Mouse (Mus musculus) spleen, embryonic (tissue): ENCODE measurements around the gene Ncbp1.

Experiments
- CTCF ChIA-PET: fragments of 350-600 bp; sonication (Branson Sonifier 250); formaldehyde crosslinking; loops from one replicate; lab custom pipeline; 2022; lab: Charles Lee

The Ncbp1 gene

GRCm38 (mm10) chr4:46126541-46126940 is 11.9 kb upstream of the Ncbp1 start:
- CTCF ChIA-PET: no interaction called here

GRCm38 (mm10) chr4:46129311-46130004 is 9.0 kb upstream of the Ncbp1 start:
- CTCF ChIA-PET: no interaction called here

DNA sequence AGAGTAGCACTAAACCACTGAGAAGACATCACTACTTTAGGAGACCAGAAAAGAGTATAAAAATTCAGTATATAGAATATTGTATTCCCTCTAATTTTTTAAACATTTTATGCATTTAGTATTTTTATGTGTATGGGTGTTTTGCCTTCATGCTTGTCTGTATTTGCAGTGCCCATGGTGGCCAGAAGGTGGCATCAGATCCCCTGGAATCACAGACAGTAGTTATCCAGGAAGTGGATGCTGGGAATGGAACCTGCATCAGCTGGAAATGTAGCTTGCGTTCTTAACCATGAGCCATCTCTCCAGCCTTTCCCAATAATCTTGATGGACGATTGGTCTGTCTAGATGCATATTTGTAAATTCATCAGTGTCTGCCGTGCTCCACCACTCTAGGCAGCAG is 8.2 kb upstream of the Ncbp1 start:
- CTCF ChIA-PET: no interaction called here

GRCm38 (mm10) chr4:46131791-46132190 is 6.6 kb upstream of the Ncbp1 start:
- CTCF ChIA-PET: no interaction called here

- CTCF ChIA-PET: no interaction called here
Measured at GRCm38 (mm10) chr4:46137629-46138286, 655 bp upstream of the Ncbp1 start.

- CTCF ChIA-PET: interaction anchor here (0.7 kb wide), 1 partner anchor 58 kb away, joined by 4 read pairs; no protein-coding TSS in a partner anchor
Measured at GRCm38 (mm10) chr4:46144323-46144722, 5.9 kb downstream of the Ncbp1 start.

GRCm38 (mm10) chr4:46146881-46147280 is 8.5 kb downstream of the Ncbp1 start:
- CTCF ChIA-PET: interaction anchor here (0.7 kb wide), 1 partner anchor 23 kb away, joined by 3 read pairs; no protein-coding TSS in a partner anchor

DNA sequence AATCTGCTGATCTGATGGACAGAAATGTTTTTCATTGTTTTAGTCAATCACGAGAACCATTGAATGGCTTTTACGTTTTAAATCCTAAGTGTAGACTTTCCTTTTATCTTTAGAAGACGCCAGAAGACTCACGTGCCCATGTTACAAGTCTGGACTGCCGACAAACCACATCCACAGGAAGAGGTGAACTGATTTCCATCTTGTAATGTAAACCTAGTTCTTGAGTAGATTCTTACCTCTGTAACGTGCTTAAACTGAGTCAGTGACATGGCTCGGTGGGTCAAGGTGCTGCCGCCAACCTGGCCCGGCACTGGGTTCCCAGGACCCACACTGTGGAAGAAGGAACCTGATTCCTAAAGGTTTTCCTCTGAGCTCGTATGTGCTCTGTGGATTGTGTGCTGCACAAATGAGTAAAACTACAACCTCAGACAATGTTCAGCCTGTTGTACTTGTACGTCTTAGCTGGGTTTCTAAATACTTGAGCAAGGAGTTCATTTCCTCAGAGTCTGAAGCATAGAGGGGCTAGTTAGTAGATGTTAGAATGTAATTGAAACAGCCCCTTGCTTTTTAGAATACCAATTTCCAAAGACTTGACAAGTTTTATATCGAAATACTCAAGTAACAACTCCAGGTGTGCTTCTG is 13.6 kb downstream of the Ncbp1 start:
- CTCF ChIA-PET: no interaction called here

GRCm38 (mm10) chr4:46164027-46164426 is 25.6 kb downstream of the Ncbp1 start:
- CTCF ChIA-PET: no interaction called here

DNA sequence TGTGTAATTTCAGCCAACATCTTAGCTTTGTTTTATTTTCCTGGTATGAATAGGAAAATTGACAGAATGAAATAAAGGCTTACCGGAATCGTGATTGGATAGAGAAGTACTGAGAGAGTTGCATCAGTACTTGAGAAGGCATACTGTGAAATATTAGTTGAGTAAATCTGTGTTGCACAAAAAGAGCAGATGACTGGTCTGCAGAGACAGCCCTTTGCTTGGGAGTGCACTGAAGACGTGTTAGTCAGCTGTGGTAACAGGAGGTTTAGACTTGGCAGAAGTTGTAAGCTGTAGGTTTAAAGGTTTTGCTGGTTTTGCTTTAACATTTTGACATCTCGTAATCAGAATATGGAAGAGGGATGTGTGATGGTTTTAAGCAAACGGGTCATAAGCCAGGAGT is 27.4 kb downstream of the Ncbp1 start:
- CTCF ChIA-PET: no interaction called here

GRCm38 (mm10) chr4:46171761-46172160 is 33.3 kb downstream of the Ncbp1 start:
- CTCF ChIA-PET: no interaction called here

DNA sequence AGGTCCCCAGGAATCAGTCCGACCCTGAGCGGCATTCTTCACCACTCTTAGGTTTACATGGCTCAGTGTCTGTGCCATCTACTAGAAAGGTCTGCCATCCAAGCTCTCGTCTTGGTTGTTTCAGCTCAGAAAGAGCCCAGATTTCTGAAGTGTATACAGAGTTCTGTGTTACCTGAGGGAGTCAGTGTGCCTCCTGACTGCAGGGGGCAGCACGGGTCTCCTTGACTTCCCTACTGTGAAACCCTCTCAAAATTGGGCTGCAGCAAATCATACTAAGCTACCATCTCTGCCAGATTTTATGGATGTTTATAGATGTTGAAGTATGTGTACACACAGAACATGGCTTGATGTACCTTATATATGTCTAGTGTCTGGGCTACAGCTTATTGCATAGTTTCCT is 37.9 kb downstream of the Ncbp1 start:
- CTCF ChIA-PET: no interaction called here

DNA sequence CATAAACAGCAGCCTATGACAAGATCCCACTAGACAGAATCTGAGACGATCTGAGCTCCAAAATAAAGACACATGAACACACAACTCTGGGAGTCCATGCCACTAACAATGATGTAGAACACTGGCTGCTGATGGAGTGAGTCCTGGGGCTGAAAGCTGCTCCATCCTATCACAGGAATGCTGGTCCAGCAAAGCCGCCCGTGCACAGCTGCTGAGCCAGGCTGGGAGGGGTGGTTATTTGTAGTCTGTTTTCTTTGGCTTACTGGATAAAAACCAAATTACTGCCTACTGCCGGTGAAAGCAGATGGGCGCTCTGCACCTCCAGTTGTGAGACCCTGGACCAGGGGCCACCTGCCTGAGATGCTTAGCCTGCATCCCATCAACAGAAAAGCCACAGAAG is 38.6 kb downstream of the Ncbp1 start:
- CTCF ChIA-PET: no interaction called here

- CTCF ChIA-PET: no interaction called here
Measured at GRCm38 (mm10) chr4:46177496-46177895, 39.1 kb downstream of the Ncbp1 start.

DNA sequence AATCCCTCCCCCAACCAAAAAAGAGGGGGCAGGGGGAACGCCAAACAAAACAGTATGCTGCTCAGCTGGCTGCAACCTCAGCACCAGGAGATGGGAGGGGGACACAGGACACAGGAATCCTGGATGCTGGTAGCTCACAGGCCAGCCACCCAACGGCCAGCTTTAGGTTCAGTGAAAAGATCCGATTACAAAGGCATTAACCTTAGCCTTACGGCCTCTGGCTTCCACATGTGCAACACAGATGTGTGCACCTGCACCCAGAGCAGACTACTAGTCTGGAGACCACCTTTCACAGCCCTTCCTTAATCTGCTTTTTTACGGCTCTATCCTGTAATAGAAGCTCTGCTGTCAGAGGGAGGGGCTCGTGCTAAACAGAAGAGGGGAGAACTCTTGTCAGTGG is 42.8 kb downstream of the Ncbp1 start:
- CTCF ChIA-PET: interaction anchor here (0.6 kb wide), 1 partner anchor 43 kb away, joined by 3 read pairs; the partner anchor contains the start of genes Ncbp1 and Tstd2

DNA sequence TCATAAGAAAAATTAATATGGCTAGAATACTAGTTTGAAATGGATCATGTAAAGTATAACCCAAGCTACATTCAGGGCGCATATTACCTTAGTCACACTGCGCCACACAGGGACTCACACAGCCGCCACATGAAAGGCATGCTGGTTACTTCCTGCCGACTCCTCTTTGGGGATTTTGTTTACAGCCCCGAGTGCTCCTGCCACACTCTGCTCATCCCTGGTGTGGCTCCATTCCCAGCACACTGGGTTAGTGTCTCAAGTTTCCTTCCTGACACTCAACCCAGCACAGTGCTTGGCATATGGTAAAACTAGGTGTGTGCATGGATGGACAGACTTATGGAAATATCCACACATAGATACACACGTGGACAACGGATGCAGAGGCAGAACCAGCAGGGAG is 43.8 kb downstream of the Ncbp1 start:
- CTCF ChIA-PET: no interaction called here

GRCm38 (mm10) chr4:46185423-46185822 is 47.0 kb downstream of the Ncbp1 start:
- CTCF ChIA-PET: no interaction called here

DNA sequence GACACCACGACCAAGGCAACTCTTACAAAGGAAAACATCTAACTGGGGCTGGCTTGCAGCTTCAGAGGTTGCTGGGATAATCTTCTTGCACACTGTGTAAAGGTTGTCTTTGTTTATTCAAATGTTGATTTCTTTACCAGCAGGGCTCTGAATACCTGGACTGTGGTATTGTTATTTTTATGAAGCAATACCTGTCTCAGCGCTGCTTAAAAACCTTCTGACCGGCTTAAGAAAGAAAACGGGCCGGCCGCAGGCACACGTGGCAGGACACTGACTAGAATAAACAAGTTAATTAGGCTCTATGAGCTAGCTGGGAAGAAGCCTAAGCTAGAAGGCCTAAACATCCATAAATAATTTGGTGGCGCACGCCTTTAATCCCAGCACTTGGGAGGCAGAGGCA is 47.5 kb downstream of the Ncbp1 start:
- CTCF ChIA-PET: no interaction called here

DNA sequence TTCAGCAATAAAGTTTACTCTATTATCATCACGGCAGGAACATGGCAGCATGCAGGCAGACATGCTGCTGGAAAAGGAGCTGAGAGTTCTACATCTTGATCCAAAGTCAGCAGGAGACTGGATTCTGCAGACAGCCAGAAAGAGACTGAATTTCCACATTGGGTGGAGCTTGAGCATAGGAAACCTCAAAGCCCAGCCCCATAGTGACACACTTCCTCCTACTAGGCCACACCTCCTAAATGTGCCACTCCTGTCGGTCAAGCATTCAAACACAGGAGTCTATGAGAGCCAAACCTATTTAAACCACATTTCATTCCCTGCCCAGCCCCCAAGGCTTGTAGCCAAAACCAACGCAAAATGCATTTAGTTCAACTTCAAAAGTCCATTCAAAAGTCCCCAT is 48.1 kb downstream of the Ncbp1 start:
- CTCF ChIA-PET: no interaction called here

GRCm38 (mm10) chr4:46192011-46192410 is 53.6 kb downstream of the Ncbp1 start:
- CTCF ChIA-PET: interaction anchor here (0.7 kb wide), 1 partner anchor 64 kb away, joined by 3 read pairs; no protein-coding TSS in a partner anchor

DNA sequence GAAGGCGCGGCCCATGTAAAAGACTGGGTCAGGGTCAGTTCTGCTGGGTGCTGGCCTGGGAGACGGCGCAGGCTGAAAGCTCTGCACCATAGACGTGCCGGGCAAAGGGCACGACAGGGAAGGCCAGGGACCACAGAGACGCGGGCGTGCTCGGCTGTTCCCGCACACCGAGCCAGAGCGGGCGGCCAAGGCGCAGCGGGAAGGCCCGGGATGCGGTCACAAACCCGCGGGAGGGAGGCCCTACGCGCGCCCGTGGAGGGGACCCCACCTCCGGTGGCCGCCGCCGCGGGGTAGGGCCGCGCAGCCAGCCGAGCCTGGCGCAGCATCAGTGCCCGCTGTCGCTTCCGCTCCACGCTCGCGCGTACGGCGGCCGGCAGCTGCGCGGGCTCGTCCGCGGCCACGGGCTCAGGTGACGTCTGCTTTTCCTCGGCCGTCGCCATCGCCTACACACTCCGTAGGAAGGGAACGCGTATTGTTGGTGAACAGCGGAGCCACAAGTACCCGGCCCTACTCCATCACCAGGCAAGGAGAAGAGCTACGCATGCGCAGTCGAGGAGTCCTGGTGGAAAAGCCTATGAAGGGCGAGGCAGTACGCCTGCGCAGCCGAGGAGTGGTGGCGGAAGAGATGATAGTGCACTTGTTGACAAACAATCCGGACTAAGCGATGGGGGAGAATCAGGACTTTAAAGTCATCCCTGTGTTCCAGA is 57.5 kb downstream of the Ncbp1 start, which contains the start of gene Xpa:
TSS of gene Xpa (minus strand) at position 531 of the 707 bp plus-strand sequence.
- CTCF ChIA-PET: no interaction called here

DNA sequence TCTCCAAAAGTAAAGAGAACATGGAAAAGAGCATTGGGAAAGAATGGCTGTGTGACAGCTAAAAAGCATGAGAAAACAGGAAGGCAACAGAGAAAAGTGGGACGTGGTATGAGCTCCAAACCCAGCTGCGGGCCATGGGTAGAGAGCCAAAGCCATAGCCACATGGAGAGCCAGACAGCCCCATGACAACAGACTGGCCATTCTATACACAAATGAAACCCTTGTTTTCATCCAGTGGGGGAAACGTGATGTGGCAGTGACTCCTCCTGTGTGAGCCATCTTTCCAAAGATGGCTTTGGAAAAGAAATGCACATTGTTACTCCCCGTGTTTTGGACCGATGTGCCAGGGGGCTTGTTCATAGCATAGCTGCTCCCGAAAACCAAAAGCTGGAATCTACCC is 58.1 kb downstream of the Ncbp1 start:
- CTCF ChIA-PET: interaction anchor here (0.8 kb wide), 1 partner anchor 13 kb away, joined by 3 read pairs; no protein-coding TSS in a partner anchor
